Mouse (Mus musculus): Measurements from ENCODE around the gene Ush1c.

The Ush1c gene

GRCm38 (mm10) chr7:46238346-46238745 is at the start of gene Ush1c:
Gene Ush1c (minus strand): TSS chr7:46238503.
- DNase-seq (ENCODE audit: low spot score) = no peak

DNA sequence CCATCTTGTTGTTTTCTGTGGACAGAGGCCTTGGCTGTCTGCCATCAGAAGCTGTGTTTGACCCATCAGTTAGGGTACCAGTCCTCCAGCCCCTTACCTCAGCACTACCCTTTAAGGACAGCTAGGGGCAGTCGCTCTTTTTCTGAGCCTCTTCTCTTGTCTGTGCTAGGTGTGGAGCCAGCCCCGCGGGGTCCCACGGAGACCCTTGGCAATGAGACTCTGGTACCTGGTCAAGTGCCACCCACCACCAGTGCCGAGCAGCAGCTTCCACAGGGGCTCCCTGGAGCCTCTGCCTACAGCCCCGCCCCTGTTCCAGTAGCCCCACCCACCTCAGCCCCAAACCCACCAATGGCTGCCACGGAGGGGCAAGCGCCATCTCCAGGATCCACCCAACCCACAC is 48.7 kb upstream of the Ush1c start:
- DNase-seq (ENCODE audit: low spot score) = no peak

GRCm38 (mm10) chr7:46286391-46286790 is 48.1 kb upstream of the Ush1c start:
- DNase-seq (ENCODE audit: low spot score) = no peak

DNA sequence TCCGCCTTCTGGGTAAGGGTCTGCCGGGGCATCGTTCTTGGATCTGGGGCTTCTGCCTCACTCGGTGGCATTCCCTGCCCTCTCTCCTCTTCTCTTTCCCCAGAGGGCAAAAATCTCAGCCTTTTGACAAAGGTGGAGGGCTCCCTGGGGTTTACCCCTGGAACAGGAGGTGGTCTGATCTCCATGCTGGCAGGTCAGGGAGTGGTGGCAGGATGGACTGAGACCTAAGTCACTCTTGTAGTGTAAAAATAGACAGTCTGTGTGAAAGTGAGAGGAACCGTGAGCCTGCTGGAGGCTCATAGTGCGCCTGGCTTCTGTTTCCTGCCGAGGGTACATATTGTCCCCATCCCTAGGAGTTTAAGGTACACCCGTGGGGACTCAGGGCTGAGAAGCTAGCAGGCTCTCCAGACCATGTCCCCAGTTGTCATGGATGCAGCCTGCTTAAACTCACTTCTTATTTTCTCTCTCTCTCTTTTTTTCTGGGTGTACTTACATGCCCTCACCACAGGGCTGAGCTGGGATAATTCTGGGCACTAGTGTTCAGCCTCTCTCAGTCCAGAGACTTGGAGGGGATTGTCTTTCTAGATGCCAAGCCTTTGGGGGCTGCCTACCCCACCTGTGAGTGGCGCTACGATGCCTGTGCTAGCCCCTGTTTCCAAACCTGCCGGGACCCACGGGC is 47.0 kb upstream of the Ush1c start:
- DNase-seq (ENCODE audit: low spot score) = no peak

DNA sequence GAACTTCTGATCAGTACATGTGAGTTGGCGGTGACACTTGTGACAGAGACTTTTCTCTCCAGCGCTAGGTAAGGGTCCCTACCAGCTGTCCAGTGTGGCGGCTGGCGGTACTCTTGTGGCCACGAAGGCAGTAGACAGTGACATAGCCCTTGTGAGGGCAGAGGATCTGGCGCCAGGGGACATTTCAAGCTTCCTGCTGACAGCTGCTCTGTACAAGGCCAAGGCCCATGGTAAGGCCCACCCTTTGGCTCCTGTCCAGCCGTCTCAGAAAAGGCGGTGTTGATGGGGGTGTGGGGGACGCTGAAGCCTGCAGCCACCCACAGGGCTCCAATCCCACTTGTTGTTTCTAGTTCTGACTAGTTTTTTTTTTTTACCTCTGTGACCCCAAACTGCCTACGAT is 45.4 kb upstream of the Ush1c start:
- DNase-seq (ENCODE audit: low spot score) = no peak

DNA sequence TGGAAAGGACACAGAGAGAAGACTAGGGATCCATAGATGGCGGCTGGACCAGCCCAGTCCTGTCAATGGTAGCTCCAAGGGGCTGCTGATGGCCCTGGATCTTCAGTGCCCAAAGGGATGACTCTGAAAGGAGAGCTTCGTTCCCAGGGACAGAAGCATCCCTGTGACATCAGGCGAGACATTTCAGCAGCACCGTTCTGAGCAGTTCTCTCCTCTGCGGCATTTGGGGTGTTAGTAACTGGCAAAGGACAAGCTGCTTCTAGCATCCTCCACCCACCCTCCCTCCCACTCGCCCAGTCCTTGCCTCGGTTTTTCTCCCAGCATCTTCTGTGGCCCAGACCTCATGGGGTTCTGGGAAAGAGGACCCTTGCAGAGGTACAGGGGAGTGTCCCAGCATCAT is 44.0 kb upstream of the Ush1c start:
- DNase-seq (ENCODE audit: low spot score) = no peak

- DNase-seq (ENCODE audit: low spot score) = no peak
Observed at GRCm38 (mm10) chr7:46280896-46281295, 42.6 kb upstream of the Ush1c start.

- DNase-seq (ENCODE audit: low spot score) = peak; percentile 33
Observed at GRCm38 (mm10) chr7:46279946-46280345, 41.6 kb upstream of the Ush1c start.

DNA sequence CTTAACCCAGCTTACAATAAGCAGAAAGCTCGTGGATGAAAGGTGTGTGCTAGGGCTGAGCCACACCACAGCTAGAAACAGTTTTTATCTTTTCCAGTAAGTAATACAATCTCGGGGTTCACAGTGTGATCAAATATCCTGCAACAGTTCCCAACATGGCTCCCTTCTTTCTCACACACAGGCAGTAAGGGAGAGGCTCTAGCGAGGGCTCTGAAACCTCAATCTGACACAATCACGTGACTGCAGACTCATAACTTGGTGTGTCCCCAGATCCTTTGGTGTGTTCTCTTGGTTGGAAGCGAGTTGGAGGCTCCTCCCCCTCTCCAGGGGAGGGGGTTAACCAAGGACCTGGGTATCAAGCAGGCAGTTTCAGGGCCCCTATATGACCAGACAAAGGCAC is 37.9 kb upstream of the Ush1c start:
- no peak for DNase-seq (ENCODE audit: low spot score)

DNA sequence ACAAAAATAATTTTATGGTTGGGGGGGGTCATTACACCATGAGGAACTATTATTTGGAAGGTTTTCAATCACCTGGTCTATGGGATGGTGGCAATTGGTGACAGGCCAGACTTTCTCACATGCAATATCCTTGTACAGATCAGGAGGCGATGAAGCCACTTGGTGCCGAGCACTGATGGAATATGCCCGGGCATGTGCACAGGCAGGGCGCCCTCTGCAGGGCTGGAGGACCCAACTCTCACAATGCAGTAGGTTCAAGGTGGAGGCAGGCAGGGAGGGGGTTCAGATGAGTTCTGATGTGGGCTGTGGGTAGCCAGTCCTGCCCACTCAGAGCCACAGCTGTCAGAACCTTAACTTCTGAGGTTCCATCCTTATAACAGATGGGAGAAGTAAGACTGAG is 13.5 kb upstream of the Ush1c start:
- DNase-seq (ENCODE audit: low spot score) = no peak

GRCm38 (mm10) chr7:46247606-46248005 is 9.3 kb upstream of the Ush1c start:
- no peak for DNase-seq (ENCODE audit: low spot score)

- DNase-seq (ENCODE audit: low spot score) = no peak
Observed at GRCm38 (mm10) chr7:46246876-46247275, 8.6 kb upstream of the Ush1c start.

DNA sequence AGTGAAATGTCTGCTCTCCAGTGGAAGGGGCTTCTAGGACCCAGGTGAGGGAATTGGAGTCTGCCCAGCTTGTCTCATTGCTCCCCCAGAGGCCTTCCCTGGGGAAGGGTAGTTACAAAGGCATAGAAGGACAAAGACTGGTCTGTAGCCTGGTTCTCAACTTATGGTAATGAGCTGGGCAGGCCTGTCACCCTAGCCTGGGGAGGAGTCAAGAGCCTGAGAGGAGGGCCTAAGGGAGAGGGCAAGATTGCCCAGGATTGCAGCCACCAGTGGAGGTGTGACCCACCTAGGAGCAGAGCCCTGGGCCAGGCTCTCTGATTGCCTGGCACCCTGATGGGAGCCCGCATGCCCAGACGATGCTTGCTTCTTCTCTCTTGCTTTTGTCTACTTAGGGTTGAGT is 2.4 kb upstream of the Ush1c start, which contains the start of gene Otog:
TSS of gene Otog (plus strand) at position 292 of the 400 bp plus-strand sequence.
- no peak for DNase-seq (ENCODE audit: low spot score)

DNA sequence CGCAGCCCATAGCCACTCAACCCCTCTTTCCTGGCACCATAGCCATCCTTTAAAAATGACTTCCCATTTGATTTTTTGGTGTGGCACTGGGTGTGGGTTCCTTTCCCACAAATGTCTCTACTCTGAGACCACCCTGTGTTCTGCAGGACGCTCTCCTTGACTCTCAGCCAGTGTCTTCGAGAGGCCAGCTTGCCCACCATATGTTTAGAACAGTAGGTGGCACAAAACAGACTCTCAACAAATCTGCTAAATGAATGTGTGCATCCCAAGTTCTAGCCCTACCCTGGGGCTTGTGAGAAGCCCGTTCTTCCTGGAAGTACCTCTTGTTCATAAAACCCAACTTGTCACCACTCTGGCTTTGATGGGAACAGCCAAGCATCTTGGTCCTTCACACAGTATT is 1.8 kb upstream of the Ush1c start:
- DNase-seq (ENCODE audit: low spot score) = no peak

GRCm38 (mm10) chr7:46237192-46237591 is 1.1 kb downstream of the Ush1c start:
- DNase-seq (ENCODE audit: low spot score) = no peak

DNA sequence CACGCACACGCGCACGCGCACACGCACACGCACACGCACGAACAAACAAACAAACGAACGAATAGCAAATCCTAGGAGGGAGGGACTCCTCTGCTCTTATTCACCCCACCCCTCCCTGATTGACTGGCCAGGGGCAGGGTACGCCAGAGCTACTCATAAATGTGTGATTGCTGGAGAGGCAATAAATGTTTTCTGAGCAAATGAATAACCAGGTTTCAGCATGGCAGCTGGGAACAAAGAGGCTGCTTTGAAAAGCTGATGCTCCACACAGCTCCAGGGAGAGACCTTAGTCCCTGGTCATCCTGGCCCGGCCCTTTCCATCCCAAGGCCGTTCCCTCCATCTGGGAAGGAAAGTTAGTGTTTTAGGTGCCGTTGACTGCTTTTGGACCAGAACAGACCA is 1.9 kb downstream of the Ush1c start:
- no peak for DNase-seq (ENCODE audit: low spot score)

GRCm38 (mm10) chr7:46235948-46236347 is 2.4 kb downstream of the Ush1c start:
- no peak for DNase-seq (ENCODE audit: low spot score)

GRCm38 (mm10) chr7:46226936-46227335 is 11.4 kb downstream of the Ush1c start:
- no peak for DNase-seq (ENCODE audit: low spot score)

DNA sequence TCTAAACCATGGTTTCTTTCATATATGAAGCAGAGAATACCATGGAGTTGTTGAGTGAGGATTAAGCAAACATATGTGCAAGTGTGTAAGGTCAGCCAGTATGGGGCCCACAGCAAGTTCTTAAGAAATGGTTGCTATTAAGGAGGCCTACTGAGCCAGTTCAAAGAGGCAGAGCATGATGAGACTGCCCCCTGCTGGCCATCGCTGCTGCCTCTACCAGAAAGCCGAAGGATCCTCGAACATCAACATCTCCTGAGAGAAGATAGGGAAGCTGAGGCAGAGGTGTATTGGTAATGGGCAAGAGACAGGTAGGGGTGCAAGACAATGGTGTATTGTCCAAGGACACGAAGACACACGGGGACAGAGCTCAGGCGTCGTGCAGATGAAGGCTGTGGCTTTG is 12.1 kb downstream of the Ush1c start:
- peak; percentile 45 for DNase-seq (ENCODE audit: low spot score)

DNA sequence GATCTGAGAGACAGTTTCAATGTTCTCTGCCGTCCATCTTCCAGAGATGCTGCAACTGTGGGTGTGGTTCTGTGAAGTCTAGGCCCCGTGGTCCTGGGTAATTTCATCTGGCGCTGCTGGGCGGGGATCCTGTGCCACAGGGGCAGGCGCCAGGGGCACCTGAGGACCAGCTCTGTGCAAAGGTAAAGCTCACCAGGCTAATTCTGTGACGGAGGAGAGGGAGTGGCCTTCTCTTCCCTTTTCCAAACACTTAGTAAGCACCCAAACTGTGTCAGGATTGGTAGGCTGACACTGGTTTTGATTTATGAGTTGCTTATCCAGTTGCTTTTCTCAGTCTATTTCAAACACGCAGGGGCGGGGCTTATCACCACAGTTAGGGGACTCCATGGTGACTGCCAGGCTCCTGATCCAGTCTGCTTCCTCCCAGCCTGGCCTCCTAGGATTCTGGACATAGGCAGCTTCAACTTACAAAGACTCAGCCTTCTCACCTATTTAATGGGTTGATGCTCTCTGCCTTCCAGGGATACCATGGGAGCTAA is 17.6 kb downstream of the Ush1c start:
- no peak for DNase-seq (ENCODE audit: low spot score)

DNA sequence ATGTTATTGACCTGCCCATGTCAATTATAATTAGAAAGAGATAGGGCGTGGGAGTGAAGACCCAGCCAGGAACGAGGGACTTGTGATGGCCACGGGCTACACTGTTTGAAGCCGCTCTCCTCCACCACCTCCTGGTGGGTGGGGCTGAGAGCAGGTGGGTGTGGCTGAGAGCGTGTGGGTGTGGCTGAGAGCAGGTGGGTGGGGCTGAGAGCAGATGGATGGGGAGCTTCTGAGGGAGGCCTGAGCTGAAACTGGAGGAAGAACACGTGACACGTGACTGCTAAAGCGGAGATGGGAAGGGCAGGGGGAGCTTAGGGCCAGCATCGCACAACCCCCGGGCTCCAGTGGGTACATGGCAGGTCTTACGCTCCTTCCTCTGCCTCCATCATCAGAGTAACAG is 19.9 kb downstream of the Ush1c start:
- DNase-seq (ENCODE audit: low spot score) = peak; percentile 13

- no peak for DNase-seq (ENCODE audit: low spot score)
Observed at GRCm38 (mm10) chr7:46216481-46216880, 21.8 kb downstream of the Ush1c start.

DNA sequence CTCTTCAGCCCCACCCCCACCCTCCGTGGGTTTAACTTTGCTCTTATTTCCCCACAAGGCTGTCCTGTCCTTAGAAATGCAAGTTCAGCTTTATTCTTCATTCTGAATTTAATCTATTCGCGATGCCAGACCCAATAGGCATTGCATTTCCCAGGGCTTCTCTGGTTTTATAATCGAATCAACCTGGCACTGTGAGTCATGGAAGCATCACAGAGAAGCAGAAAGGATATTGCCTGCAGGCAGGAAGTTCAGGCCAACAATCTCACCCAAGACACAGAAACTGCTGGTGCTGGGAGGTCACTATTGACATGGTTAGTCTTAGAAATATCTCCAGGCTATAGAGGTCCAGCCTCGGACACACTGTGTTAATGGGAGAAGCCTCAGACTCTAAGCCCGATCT is 28.0 kb downstream of the Ush1c start:
- DNase-seq (ENCODE audit: low spot score) = no peak

DNA sequence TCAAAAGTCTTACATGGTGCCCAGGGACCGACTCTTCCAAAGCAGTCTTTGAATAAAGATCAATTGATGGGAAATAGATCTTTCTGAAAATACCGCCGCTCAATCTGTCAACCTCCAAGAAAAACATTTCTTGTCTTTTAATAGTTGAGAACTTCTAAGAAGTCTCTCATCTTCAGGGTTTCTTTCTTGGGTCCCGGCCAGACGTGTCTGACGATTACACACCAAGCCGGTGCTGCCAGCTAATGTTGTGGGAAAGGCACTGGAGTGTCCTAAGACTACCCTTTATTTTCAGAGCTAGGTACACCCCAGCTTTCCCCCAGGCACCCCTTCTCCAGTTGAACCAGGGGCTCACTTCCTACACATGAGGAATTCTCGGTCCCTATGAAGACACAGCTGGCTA is 30.2 kb downstream of the Ush1c start:
- no peak for DNase-seq (ENCODE audit: low spot score)

Data from T-cell, adult 2 months (primary cell).